Mouse (Mus musculus) yolk sac, embryonic 10.5 days (tissue): Measurements from ENCODE around the gene Bmp4.

Experiments
- DNase-seq: peaks from one replicate; pipeline ENCODE4 v3.0.0-alpha.2; 2017; ENCODE audit warnings: low spot score

The Bmp4 gene

DNA sequence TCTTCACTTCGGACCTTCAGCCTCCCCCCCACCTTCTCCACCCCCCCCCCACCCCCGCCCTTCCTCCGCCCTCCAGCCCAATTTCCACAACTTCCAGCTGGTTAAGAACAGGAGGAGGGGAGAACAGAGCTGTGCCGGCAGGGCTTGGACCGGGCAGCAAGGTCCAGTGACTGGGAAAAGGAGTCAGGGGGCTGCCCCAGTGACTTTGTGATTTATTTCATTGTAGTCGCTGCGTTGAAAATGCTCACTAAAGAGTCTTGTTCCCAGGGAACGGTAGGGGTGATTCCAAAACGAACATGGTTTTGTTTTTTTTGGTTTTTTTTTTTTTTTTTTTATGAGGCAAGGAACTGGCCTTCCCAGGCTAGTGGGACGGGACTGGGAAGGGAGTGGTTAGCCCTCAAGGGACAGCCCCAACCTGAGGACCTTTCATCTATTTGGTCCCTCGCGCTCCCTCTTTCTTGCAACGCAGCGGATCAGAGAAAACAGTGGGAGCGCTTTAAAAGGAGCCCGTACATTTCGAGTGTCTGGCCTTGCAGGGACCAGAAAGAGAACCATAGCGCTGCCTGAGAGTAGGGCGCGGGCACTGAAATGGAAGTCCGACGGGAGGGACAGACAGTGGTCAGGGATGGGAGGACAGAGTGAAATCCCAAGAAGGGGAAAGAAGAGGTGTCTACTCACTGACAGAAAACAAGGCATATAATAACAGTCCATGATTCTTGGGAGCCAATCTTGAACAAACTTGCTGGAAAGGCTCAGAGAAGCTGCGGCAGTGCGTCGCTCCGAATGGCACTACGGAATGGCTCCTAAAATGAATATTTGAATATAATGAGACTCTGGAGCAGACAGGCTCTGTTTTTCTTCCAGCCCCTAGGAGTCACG is 3.8 kb downstream of the Bmp4 start:
- DNase-seq: peak; percentile 29

DNA sequence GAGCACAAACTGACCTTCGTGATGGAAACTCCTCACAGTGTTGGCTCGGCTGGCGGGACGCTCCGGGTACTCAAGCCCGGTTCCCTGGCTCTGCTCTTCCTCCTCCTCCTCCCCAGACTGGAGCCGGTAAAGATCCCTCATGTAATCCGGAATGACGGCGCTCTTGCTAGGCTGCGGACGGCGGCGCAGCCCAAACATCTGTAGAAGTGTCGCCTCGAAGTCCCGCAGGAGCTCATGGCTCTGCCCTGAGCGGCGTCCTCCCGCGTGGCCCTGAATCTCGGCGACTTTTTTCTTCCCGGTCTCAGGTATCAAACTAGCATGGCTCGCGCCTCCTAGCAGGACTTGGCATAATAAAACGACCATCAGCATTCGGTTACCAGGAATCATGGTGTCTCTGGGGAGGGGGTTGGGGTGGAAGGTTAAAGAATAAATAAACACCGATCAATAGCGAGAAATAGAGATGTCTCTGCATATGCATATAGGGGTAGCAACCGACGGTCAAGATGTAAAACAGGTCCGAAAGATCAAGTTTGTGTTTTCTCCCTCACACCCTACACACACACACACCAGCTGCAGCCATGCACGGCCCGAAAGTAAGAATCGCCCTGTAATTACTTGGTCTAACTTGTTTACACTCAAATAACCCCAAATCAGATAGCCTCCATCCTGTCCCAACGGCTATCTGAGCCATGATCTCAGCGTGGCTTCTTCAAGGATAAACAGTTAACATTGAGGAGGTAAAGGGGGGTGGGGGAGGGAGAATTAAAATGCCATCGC is 4.6 kb downstream of the Bmp4 start:
- peak; percentile 23 for DNase-seq

DNA sequence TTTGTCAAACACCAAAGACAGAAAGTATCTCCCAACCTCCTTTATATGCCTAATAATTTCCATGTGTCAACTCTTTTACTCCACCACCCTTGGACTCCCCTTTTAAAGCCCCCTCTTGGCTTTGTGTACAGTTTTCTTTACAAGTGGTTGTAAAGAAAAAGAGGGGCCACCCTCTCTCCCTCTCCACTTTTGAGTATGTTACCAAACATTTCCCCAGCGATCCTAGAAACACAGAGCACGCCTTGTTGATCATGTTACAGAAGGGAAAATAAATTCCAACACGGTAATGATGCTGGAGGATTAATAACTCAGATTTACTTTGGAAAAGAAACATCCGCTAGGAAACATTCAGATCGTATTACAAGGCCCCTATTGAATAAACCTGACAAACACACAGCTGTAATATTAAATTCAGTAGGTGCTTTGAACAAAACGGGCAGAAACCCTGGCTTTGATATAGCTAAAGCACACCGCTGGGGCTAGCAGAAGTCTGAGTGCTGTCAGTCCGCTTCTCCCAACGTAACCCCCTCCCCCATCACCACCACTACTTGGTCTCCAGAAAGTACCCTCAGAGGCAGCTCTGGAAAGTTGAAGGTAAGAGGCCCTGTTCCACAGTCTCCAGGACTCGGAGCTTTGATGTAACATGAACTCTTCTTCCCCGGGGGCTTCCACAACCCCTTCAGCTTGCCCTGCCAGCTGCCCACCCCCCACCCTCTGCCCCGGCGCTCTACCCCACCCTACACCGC is 5.3 kb downstream of the Bmp4 start:
- DNase-seq: peak; percentile 20

DNA sequence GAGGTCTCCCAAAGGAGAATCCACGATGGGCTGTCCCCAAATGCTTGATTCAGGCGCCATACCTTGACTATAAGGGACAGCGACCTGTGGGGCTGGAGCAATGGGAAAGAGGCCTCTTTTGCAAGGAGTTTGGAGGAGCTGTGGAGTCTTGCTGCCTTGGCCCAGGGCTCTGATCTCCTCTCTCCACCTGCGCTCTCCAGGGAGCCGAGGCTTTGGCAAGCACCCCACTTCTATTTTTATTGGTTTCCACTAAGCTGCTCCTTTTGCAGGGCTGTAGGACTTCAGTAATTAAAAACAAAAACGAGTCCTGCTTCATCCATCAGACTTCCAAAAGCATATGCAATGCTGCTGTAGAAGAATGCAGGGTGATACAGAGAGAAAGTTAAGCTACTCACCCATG is 9.0 kb downstream of the Bmp4 start:
- DNase-seq: no peak

DNA sequence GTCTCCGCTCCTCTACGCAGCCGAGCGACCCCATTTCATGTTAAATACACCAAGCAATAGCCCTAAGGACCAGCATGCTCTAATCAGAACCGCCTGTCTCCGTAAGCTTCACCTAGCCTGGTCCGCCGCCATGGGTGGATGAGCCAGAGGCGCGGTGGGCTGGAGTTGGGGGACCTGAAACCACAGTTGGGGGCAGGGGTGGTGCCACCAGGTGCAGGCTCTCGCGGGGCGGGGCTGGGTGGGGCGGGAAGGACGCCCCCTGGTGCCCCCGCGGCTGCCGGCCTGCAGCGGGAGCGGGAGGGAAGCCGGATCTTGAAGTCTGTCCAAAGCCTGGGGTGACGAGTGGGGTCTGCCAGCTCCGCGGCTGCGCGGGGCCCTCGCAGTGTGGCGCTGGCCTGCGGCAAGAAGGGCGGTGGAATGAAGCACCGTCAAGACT is 10.2 kb downstream of the Bmp4 start:
- no peak for DNase-seq

DNA sequence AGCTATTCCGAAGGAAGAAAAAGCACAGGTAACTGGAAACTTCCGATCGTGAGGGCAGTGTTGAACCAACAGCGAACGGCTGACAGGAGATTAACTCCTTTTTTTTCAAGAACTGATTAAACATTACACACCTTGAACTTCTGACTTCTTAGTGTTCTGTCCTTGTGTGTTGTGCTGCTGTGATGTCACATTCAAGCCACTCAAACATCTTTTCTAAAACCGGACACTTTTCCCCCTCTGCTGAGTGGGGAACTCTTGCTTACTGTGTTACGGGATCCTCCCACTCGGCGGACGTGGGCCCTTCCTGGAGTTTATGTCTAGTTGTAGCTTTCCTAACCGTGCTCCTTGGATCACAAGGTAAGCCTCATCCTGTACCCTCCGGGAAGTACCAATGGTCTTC is 11.2 kb downstream of the Bmp4 start, which contains the start of gene Gm15217:
Gm15217 (plus strand) TSS at position 130 of the 400 bp plus-strand sequence.
- DNase-seq: no peak

DNA sequence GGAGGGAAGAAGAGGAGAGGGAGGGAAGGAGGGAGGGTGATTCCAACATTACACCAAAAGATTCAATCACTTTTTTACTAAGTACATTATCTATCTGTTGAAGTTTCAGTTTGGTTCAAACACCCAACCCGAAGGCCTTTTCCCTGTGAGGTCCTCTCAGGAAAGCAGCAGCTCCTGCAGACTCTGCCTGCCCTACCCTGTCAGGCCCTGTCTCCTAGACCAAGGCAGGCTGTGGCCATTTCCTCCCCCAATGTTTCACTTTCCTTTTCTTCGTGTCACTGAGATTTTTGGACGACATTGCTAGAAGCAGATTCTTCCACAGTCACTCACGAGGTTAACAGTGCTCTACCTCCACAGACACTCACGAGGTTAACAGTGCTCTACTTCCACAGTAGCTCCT is 14.7 kb downstream of the Bmp4 start:
- DNase-seq: no peak

DNA sequence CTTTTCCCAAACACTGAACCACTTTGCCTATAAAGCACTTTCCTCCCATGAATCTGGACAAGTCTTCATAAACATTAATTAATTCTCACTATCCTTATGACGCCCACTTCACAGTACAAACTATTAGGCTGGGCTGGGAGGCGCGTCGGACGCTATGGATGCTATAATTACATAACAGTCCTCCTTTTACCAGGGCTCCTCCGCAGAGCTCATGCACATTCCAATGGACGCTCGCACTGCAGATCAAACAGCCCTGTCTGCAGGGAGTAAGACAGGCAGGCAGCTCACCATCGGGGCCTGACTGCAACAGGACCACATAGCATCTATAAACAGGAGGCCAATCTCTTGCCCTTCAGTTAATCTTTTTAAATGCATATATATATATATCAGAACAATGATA is 18.0 kb downstream of the Bmp4 start:
- DNase-seq: no peak

DNA sequence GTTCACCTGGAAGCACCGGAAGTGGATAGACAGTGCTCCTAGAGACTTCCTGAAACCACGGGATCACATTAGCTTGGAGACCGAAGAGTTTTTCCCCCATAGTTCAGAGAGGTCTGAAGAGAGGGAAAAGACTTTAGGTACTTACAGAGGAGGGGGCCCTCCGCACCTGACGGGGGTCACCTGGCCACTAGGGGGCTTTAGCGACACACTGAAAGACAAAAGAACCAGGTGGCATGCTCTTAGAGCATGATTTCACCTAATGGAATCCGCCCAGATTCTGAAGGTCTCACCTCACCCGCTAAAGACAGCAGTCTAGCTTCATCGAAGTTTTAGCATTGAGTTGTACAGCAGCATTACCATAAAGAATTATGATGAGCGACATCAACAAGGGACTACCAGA is 27.3 kb downstream of the Bmp4 start:
- DNase-seq: no peak

DNA sequence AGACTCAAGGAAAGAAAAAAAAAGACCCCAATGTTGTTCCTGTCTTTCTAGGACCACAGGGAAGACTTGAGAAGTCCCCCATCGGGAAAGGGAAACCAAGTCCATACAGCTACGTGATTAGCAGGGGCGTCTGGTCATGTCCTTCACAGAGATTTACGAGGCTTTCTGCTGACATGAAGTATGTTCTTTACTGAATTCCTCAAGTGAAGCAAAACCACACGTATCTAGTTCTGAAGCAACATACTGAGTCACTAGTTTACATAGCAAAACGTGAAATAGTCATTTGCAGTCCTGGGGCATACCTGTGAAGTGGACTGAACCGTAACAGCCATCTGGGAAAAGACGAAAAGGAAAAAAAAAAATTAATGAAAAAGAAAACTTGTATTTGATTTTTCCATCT is 32.8 kb downstream of the Bmp4 start:
- no peak for DNase-seq

DNA sequence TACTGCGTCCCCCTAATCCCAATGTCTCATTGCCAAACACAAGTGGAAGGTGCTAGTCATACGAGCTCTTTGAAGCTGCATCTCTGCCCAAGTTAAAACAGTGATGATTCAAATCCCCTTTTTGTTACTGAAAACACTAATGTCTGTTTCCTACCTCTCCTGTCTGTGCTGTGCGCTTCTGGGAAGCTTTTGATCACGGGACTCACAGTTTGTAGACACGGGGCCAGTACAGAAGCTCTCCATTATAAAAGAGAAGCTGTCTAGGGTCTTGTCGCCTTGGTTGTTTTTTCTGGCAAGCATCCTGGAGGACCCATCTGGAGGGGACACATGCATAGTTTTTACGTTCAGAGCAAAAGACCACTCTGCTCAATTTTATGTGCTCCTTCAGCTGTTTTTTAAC is 33.2 kb downstream of the Bmp4 start:
- no peak for DNase-seq

DNA sequence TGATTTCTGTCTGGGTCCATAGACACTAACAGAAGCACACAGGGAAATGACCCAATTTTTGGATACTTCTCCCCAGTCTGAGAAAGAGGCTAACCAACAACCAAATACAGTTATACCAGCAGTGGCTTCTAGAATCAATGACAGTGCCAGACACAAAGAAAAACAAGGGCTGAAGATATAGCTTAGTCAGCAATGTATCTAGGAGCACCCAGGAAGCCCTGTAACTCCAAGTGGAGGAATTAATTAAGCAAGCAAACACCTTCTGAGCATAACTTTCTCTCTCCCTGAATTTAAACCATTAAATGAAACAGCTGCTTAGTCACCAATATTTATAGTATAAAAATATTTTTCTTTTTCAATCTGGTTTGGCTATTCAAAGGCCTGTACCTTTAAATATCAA is 45.7 kb downstream of the Bmp4 start:
- no peak for DNase-seq

DNA sequence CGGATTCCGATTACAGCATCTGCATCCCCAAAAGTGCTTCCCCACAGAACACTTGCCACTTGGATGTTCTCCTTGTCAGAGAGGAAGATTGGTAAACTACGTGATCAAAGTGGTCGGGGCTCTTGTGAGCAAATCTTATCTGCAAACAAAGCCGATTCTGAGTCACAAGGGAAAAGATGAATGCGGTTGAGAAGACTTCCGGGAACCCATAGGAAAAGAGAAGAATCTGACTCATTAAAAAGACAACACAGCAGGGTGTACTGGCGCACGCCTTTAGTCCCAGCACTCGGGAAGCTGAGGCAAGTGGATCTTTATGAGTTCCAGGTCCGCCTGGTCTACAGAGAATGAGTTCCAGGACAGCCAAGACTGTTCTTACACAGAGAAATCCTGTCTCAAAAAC is 51.7 kb downstream of the Bmp4 start:
- no peak for DNase-seq
